Mouse (Mus musculus) CH12.LX (cell line): ENCODE data around the gene Pknox2. TPM values are rescaled to one million over a fixed set of nuclear protein-coding genes. Genes with fewer than 3 reads are reported as not detected.

Experiments
- DNase-seq: peaks from one replicate; pipeline ENCODE4 v3.0.0-alpha.2; 2013; ENCODE audit errors: extremely low read depth
- H3K27ac ChIP-seq: 2 replicates; pipeline ENCODE4 v1.5.1; 2012; ENCODE audit warnings: low read depth, mild to moderate bottlenecking, control low read depth, moderate library complexity; ENCODE audit not compliant: insufficient read depth
- H3K27me3 ChIP-seq: replicated peaks from 2 replicates; pipeline ENCODE3; 2012; ENCODE audit warnings: inconsistent platforms
- H3K36me3 ChIP-seq, 2 experiments: replicated peaks in 1 of 2; 2 replicates each; pipeline versions ENCODE3 to v1.6.1; 2012; ENCODE audit warnings: inconsistent platforms in 1 of 2, low read length in 1 of 2, mild to moderate bottlenecking in 1 of 2, mixed read lengths in 1 of 2, moderate library complexity in 1 of 2; ENCODE audit not compliant: control insufficient read depth in 1 of 2, insufficient read depth in 1 of 2
- H3K4me1 ChIP-seq, 2 experiments: 2 replicates each; pipeline ENCODE4 v1.6.1; 2012; ENCODE audit warnings: inconsistent platforms in 1 of 2, moderate library complexity in 1 of 2; ENCODE audit not compliant: insufficient read depth in 2 of 2, control insufficient read depth in 1 of 2
- H3K4me2 ChIP-seq: 2 replicates; pipeline ENCODE4 v1.6.1; 2012; ENCODE audit warnings: low read depth, mild to moderate bottlenecking, control low read depth; ENCODE audit not compliant: poor library complexity, insufficient read depth, severe bottlenecking
- H3K4me3 ChIP-seq, 3 experiments: fragments of 150-350 bp in 1 of 3; sonication (generic) in 1 of 3; replicated peaks in 1 of 3; 2 replicates each; pipeline versions ENCODE3 to v1.5.1; 2011 to 2012; ENCODE audit warnings: low read depth in 2 of 3, low read length in 2 of 3, mild to moderate bottlenecking in 2 of 3, moderate library complexity in 2 of 3, control low read depth in 1 of 3, improper control_type of control experiment in 1 of 3, inconsistent platforms in 1 of 3, mixed read lengths in 1 of 3; ENCODE audit not compliant: poor library complexity in 1 of 3
- H3K79me2 ChIP-seq: replicated peaks from 2 replicates; pipeline ENCODE4 v1.6.1; 2012; ENCODE audit warnings: mild to moderate bottlenecking, moderate library complexity; ENCODE audit not compliant: control insufficient read depth, poor library complexity, insufficient read depth, severe bottlenecking; ENCODE audit errors: extremely low read depth
- H3K9ac ChIP-seq: 2 replicates; pipeline ENCODE4 v1.6.1; 2012; ENCODE audit warnings: low read depth, mild to moderate bottlenecking, control low read depth, moderate library complexity; ENCODE audit not compliant: insufficient read depth
- H3K9me3 ChIP-seq: replicated peaks from 2 replicates; pipeline ENCODE3; 2012; ENCODE audit warnings: low read length, inconsistent platforms, mixed read lengths
- BHLHE40 ChIP-seq: IDR thresholded peaks from 2 replicates; pipeline ENCODE4 v1.6.1; 2011; ENCODE audit warnings: mild to moderate bottlenecking, low read depth, low read length, improper control_type of control experiment
- CHD1 ChIP-seq: IDR thresholded peaks from 2 replicates; pipeline ENCODE4 v1.6.1; 2012; ENCODE audit warnings: low read depth, low read length, improper control_type of control experiment, inconsistent platforms
- CHD2 ChIP-seq: IDR thresholded peaks from 2 replicates; pipeline ENCODE4 v1.6.1; 2011; ENCODE audit warnings: low read length, improper control_type of control experiment
- CTCF ChIP-seq, 2 experiments: IDR thresholded peaks in 1 of 2; conservative IDR thresholded peaks in 1 of 2; 2 replicates each; pipeline ENCODE4 v1.5.1; 2011 to 2012; ENCODE audit warnings: low read depth in 2 of 2, low read length in 2 of 2, improper control_type of control experiment in 1 of 2, inconsistent platforms in 1 of 2, mild to moderate bottlenecking in 1 of 2, moderate library complexity in 1 of 2
- ELF1 ChIP-seq: IDR thresholded peaks from 2 replicates; pipeline ENCODE4 v1.6.1; 2014; ENCODE audit warnings: low read depth, mild to moderate bottlenecking, inconsistent platforms, low read length, improper control_type of control experiment
- EP300 ChIP-seq: IDR thresholded peaks from 2 replicates; pipeline ENCODE4 v1.6.1; 2011; ENCODE audit warnings: low read length, improper control_type of control experiment
- HCFC1 ChIP-seq: IDR thresholded peaks from 2 replicates; pipeline ENCODE4 v1.6.1; 2012; ENCODE audit warnings: low read depth, mild to moderate bottlenecking, inconsistent platforms, low read length, improper control_type of control experiment
- IRF4 ChIP-seq: IDR thresholded peaks from 2 replicates; pipeline ENCODE4 v1.6.1; 2014; ENCODE audit warnings: low read depth, mild to moderate bottlenecking, inconsistent platforms, low read length, improper control_type of control experiment
- JUND ChIP-seq: conservative IDR thresholded peaks from 2 replicates; pipeline ENCODE4 v1.6.1; 2011; ENCODE audit warnings: low read depth, low read length, improper control_type of control experiment
- MAFK ChIP-seq: IDR thresholded peaks from 2 replicates; pipeline ENCODE4 v1.6.1; 2011; ENCODE audit warnings: low read length, improper control_type of control experiment; ENCODE audit not compliant: insufficient replicate concordance
- MAX ChIP-seq: IDR thresholded peaks from 2 replicates; pipeline ENCODE4 v1.6.1; 2011; ENCODE audit warnings: low read length, improper control_type of control experiment
- MAZ ChIP-seq: IDR thresholded peaks from 2 replicates; pipeline ENCODE4 v1.6.1; 2012; ENCODE audit warnings: low read depth, mild to moderate bottlenecking, inconsistent platforms, low read length, improper control_type of control experiment, moderate library complexity
- MXI1 ChIP-seq: IDR thresholded peaks from 2 replicates; pipeline ENCODE4 v1.6.1; 2011; ENCODE audit warnings: mild to moderate bottlenecking, low read depth, low read length, improper control_type of control experiment
- MYC ChIP-seq: IDR thresholded peaks from 2 replicates; pipeline ENCODE4 v1.6.1; 2011; ENCODE audit warnings: low read depth, mild to moderate bottlenecking, improper control_type of control experiment, low read length
- NRF1 ChIP-seq: IDR thresholded peaks from 2 replicates; pipeline ENCODE4 v1.6.1; 2014; ENCODE audit warnings: low read depth, mild to moderate bottlenecking, inconsistent platforms, low read length, improper control_type of control experiment, moderate library complexity
- POLR2A ChIP-seq: IDR thresholded peaks from 2 replicates; pipeline ENCODE4 v1.6.1; 2011; ENCODE audit warnings: low read depth, mild to moderate bottlenecking, improper control_type of control experiment, low read length
- RAD21 ChIP-seq: IDR thresholded peaks from 2 replicates; pipeline ENCODE4 v1.6.1; 2011; ENCODE audit warnings: low read depth, mild to moderate bottlenecking, low read length, improper control_type of control experiment, moderate library complexity
- RCOR1 ChIP-seq: conservative IDR thresholded peaks from 2 replicates; pipeline ENCODE4 v1.6.1; 2012; ENCODE audit warnings: low read depth, mild to moderate bottlenecking, inconsistent platforms, low read length, improper control_type of control experiment
- SIN3A ChIP-seq: IDR thresholded peaks from 2 replicates; pipeline ENCODE4 v1.6.1; 2012; ENCODE audit warnings: low read length, improper control_type of control experiment, inconsistent platforms
- SMC3 ChIP-seq: IDR thresholded peaks from 2 replicates; pipeline ENCODE4 v1.6.1; 2011; ENCODE audit warnings: low read depth, low read length, improper control_type of control experiment
- TCF12 ChIP-seq: IDR thresholded peaks from 2 replicates; pipeline ENCODE4 v1.6.1; 2014; ENCODE audit warnings: low read depth, mild to moderate bottlenecking, inconsistent platforms, low read length, improper control_type of control experiment
- UBTF ChIP-seq: IDR thresholded peaks from 2 replicates; pipeline ENCODE4 v1.6.1; 2012; ENCODE audit warnings: low read depth, mild to moderate bottlenecking, inconsistent platforms, low read length, improper control_type of control experiment, moderate library complexity
- USF2 ChIP-seq: conservative IDR thresholded peaks from 2 replicates; pipeline ENCODE4 v1.6.1; 2011; ENCODE audit warnings: low read depth, low read length, improper control_type of control experiment
- ZC3H11A ChIP-seq: IDR thresholded peaks from 2 replicates; pipeline ENCODE4 v1.6.1; 2012; ENCODE audit warnings: low read depth, mild to moderate bottlenecking, inconsistent platforms, low read length, improper control_type of control experiment
- ZNF384 ChIP-seq: IDR thresholded peaks from 2 replicates; pipeline ENCODE4 v1.6.1; 2012; ENCODE audit warnings: low read depth, low read length, improper control_type of control experiment, inconsistent platforms
- dilution Hi-C: fragments of 300-500 bp; cut with MboI; formaldehyde crosslinking; loops from 2 replicates; pipeline ENCODE4 v1.14.3; 2020; ENCODE audit warnings: low sequenced_read_pairs; ENCODE audit not compliant: extremely low pct_unique_long_range_greater_than_20kb, extremely low pct_ligation_motif_present
- in situ Hi-C: fragments of 300-500 bp; cut with MboI; formaldehyde crosslinking; loops from 3 replicates; pipeline ENCODE4 v1.14.3; 2019; ENCODE audit warnings: low sequenced_read_pairs, low pct_ligation_motif_present, low pct_unique_long_range_greater_than_20kb, mixed read lengths
- polyA plus RNA-seq: library from polyadenylated mRNA; unstranded; fragments of >175 nt; gene quantifications from 2 replicates; pipeline ENCODE4 v1.2.1, GENCODE M21; 2012; ENCODE audit warnings: low read depth; ENCODE audit not compliant: insufficient read length
- total RNA-seq, 2 experiments: library from RNA; depleted of rRNA; stranded (reverse); fragments of 300-350 nt in 1 of 2; fragments of >200 nt in 1 of 2; gene quantifications; 2 replicates each; pipeline ENCODE4 v1.2.3; 2012 to 2014

The Pknox2 gene
- total and polyA plus RNA-seq, 3 experiments = 0.08 to 0.11 TPM; not detected in 1

DNA sequence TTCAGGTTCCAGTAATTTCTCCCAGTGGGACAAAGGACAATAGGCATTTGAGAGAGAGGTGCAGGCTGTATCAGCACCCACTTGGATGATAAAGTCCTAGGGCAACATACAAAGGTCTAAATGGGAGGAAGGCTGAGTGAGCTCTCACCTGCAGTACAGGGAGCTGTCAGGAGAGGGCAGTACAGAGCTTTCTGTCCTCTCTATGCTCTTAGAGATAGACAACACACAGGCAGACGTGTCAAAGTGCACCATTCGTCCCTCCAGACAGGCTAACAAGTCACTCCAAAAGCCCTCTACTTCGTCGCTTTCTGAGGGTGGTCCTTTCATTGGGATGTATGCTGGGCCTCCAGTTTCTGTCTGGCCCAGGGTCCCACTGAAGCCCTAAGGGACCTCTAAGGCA, 256.7 kb downstream of the Pknox2 start:
- Histone ChIP-seq H3K27me3 (peaks cover 21% of the 10 kb centered on the region), H3K4me3 (no peak overlapping the region), H3K36me3 (no peaks in the 10 kb centered on the region), H3K27ac (no peak overlapping the region), H3K4me1 (0 out of 4 replicates have a peak, but pooled peaks cover 0 to 2% of the 10 kb centered on the region in 2 experiments), H3K9ac (no peak overlapping the region), H3K4me2 (peak overlapping the region; percentile 12; the same call in 1 of the 2 replicates), H3K9me3 (no peaks in the 10 kb centered on the region), H3K79me2 (no peaks in the 10 kb centered on the region)
- peak; percentile 66 for DNase-seq
- TF ChIP-seq ZNF384 (no peak), RCOR1 (no peak), CTCF (conservative IDR thresholded peaks at IDR 0.05 in 1 of 2, IDR thresholded peaks at IDR 0.05 in 1 of 2; ENCODE audit: low read depth in 2 of 2, low read length in 2 of 2) (peak; percentile 72 to 88), TCF12 (no peak), EP300 (no peak), ELF1 (no peak), MAX (no peak), BHLHE40 (no peak), NRF1 (no peak), SMC3 (peak; percentile 24), MXI1 (no peak), UBTF (no peak), POLR2A (no peak), ZC3H11A (no peak), CHD2 (no peak), MAZ (no peak), IRF4 (no peak), CHD1 (no peak), JUND (no peak), MAFK (no peak), SIN3A (no peak), RAD21 (peak; percentile 42), HCFC1 (no peak)
- dilution Hi-C loops (no loop called here), in situ Hi-C loops (no loop called here)

DNA sequence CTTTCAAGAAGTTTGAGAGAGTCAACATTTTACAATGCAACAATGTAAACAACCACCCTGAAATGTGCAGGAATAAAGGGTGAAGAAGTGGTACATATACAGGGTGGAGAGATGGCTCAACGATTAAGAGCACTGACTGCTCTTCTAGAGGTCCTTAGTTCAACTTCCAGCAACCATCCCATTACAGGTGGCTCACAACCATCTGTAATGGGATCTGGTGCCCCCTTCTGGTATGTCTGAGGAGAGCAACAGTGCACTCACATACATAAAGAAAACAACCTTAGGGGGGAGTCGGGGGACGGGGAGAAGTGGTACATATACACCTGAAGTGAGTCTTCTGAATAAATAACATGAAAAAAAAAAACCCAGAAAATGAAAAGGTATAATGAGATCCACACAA, 262.0 kb downstream of the Pknox2 start:
- Histone ChIP-seq H3K27ac (no peak overlapping the region), H3K4me3 (no peak overlapping the region), H3K79me2 (no peaks in the 10 kb centered on the region), H3K36me3 (no peaks in the 10 kb centered on the region), H3K9me3 (no peaks in the 10 kb centered on the region), H3K4me2 (no peak overlapping the region), H3K27me3 (peaks cover 6% of the 10 kb centered on the region), H3K4me1 (no peaks in the 10 kb centered on the region), H3K9ac (no peak overlapping the region)
- peak; percentile 17 for DNase-seq
- no peak for TF ChIP-seq MYC
- no peak for TF ChIP-seq RCOR1
- no peak for TF ChIP-seq USF2
- peak; percentile 45 for TF ChIP-seq RAD21
- peak; percentile 40 for TF ChIP-seq SMC3
- TF ChIP-seq MAFK = no peak
- no peak for TF ChIP-seq CHD2
- peak in 1 of 2 experiments; percentile 70; a peak in 2 of 4 replicates for TF ChIP-seq CTCF (conservative IDR thresholded peaks at IDR 0.05 in 1 of 2, IDR thresholded peaks at IDR 0.05 in 1 of 2; ENCODE audit: low read depth in 2 of 2, low read length in 2 of 2)
- TF ChIP-seq CHD1 = no peak
- dilution Hi-C loops (no loop called here), in situ Hi-C loops (no loop called here)
